Mouse (Mus musculus): ENCODE results near the gene Cdc42bpg.
"Not testable (repeated sequence)": the region's sequence is repeated elsewhere in the genome, so short reads cannot be mapped to it uniquely, and the experiment has no call there.

Cdc42bpg gene

GRCm38 (mm10) chr19:6277661-6278438, 28.4 kb upstream of the Cdc42bpg start:
- no peak for DNase-seq (ENCODE audit: low spot score)

GRCm38 (mm10) chr19:6278439-6279073, 27.7 kb upstream of the Cdc42bpg start:
- DNase-seq (ENCODE audit: low spot score): no peak

GRCm38 (mm10) chr19:6279481-6280144, 26.6 kb upstream of the Cdc42bpg start:
- DNase-seq (ENCODE audit: low spot score): no peak

GRCm38 (mm10) chr19:6280554-6280953, 25.7 kb upstream of the Cdc42bpg start:
- DNase-seq (ENCODE audit: low spot score): no peak

- no peak for DNase-seq (ENCODE audit: low spot score)
Measured at GRCm38 (mm10) chr19:6281122-6282020, 24.9 kb upstream of the Cdc42bpg start.

GRCm38 (mm10) chr19:6283001-6283400, 23.3 kb upstream of the Cdc42bpg start:
- no peak for DNase-seq (ENCODE audit: low spot score)

- no peak for DNase-seq (ENCODE audit: low spot score)
Measured at GRCm38 (mm10) chr19:6284502-6284901, 21.8 kb upstream of the Cdc42bpg start.

GRCm38 (mm10) chr19:6285226-6285625, 21.0 kb upstream of the Cdc42bpg start:
- no peak for DNase-seq (ENCODE audit: low spot score)

- no peak for DNase-seq (ENCODE audit: low spot score)
Measured at GRCm38 (mm10) chr19:6285632-6286433, 20.4 kb upstream of the Cdc42bpg start.

GRCm38 (mm10) chr19:6286434-6287401, 19.5 kb upstream of the Cdc42bpg start:
- DNase-seq (ENCODE audit: low spot score): peak; percentile 66

GRCm38 (mm10) chr19:6288236-6288894, 17.9 kb upstream of the Cdc42bpg start:
- no peak for DNase-seq (ENCODE audit: low spot score)

GRCm38 (mm10) chr19:6289696-6290238, 16.5 kb upstream of the Cdc42bpg start:
- DNase-seq (ENCODE audit: low spot score): no peak

- not testable (repeated sequence) for DNase-seq (ENCODE audit: low spot score)
Measured at GRCm38 (mm10) chr19:6290720-6291116, 15.5 kb upstream of the Cdc42bpg start.

GRCm38 (mm10) chr19:6291117-6291781, 15.0 kb upstream of the Cdc42bpg start:
- DNase-seq (ENCODE audit: low spot score): no peak

- DNase-seq (ENCODE audit: low spot score): no peak
Measured at GRCm38 (mm10) chr19:6292262-6292661, 14.0 kb upstream of the Cdc42bpg start.

GRCm38 (mm10) chr19:6294301-6294700, 12.0 kb upstream of the Cdc42bpg start:
- DNase-seq (ENCODE audit: low spot score): no peak

GRCm38 (mm10) chr19:6296551-6297210, 9.6 kb upstream of the Cdc42bpg start:
- DNase-seq (ENCODE audit: low spot score): no peak

- DNase-seq (ENCODE audit: low spot score): no peak
Measured at GRCm38 (mm10) chr19:6297641-6298040, 8.6 kb upstream of the Cdc42bpg start.

Measured in layer of hippocampus, adult 11-12 months (tissue).